In genomic region chr14:122063599-122063998, GRCm38 (mm10) we compare ENCODE assay signal across 24 mouse cellular contexts. TPM values are rescaled to one million over a fixed set of nuclear protein-coding genes. Genes with fewer than 3 reads are reported as not detected.
A peak's percentile ranks its signal among the peaks of the same experiment; 100 is the strongest.
DNase-seq lines count a peak whose midpoint lies in the region; ATAC-seq and TF ChIP-seq lines count a peak whose summit lies in the region.
"Had no signal": no experiment of that assay in that cellular context is flagged by ENCODE, and none has a peak within 500 bp of the region (broad histone marks: within the 10 kb centered on the region; RNA-seq: fewer than 3 reads in every experiment).

No protein-coding gene starts in this region.

- 44% methylated on average over 5 of the region's 5 CpGs for WGBS in liver, postnatal 0 days (ENCODE audit: insufficient replicate concordance)
- 84% methylated on average over 5 of the region's 5 CpGs for WGBS in hindbrain, embryonic 13.5 days

- TF ChIP-seq CTCF in liver, postnatal 0 days (IDR thresholded peaks at IDR 0.05; ENCODE audit: low read depth): no peak

- H3K4me2 ChIP-seq in liver, postnatal 0 days (ENCODE audit: low read depth, low read length): no peak overlapping the region
- H3K4me2 ChIP-seq in hindbrain, embryonic 13.5 days: no peak overlapping the region
- H3K4me2 ChIP-seq: forebrain, embryonic 15.5 days; limb, embryonic 13.5 days; midbrain, embryonic 15.5 days; neural tube, embryonic 13.5 days had no signal

- TF ChIP-seq EP300 in liver, postnatal 0 days (IDR thresholded peaks at IDR 0.05; ENCODE audit: low read depth): no peak

- no peak for ATAC-seq in liver, postnatal 0 days
- ATAC-seq in hindbrain, embryonic 13.5 days (ENCODE audit: low FRiP score): no peak
- ATAC-seq: forebrain, embryonic 15.5 days; midbrain, embryonic 15.5 days had no signal

- DNase-seq in liver, postnatal 0 days: no peak
- no peak for DNase-seq in liver
- DNase-seq in CD4-positive helper T cell, adult 2 months (ENCODE audit: low read depth, low spot score): peak; percentile 79
- DNase-seq in c-Kit-positive CD71-negative TER-119-negative erythroid progenitor cells, embryonic 14.5 days (ENCODE audit: low read depth): peak; percentile 28
- DNase-seq in natural killer cell, adult 2 months (ENCODE audit: low spot score in 2 of 2): peak; percentile 58 to 60
- DNase-seq in left cerebral cortex, adult 18-20 months (ENCODE audit: low spot score in 2 of 2): no peak
- no peak for DNase-seq in adrenal gland, postnatal 4 days (ENCODE audit: low spot score in 2 of 2)
- DNase-seq: adrenal gland, postnatal 10 days; cerebellum, adult 9-10 months; heart, adult 2 months; heart, postnatal 10 days; right cerebral cortex, postnatal 4 days had no signal

- H3K36me3 ChIP-seq in liver, postnatal 0 days (replicated peaks; ENCODE audit: insufficient read depth, low read length): no peaks in the 10 kb centered on the region
- H3K36me3 ChIP-seq in hindbrain, embryonic 13.5 days: no peaks in the 10 kb centered on the region
- H3K36me3 ChIP-seq: forebrain, embryonic 15.5 days; limb, embryonic 13.5 days; midbrain, embryonic 15.5 days; neural tube, embryonic 13.5 days had no signal

- no peak overlapping the region for H3K4me3 ChIP-seq in liver, postnatal 0 days (ENCODE audit: low read depth, low read length)
- H3K4me3 ChIP-seq in hindbrain, embryonic 13.5 days: no peak overlapping the region
- H3K4me3 ChIP-seq: forebrain, embryonic 15.5 days; heart, adult 2 months; layer of hippocampus, adult 2 months; left cerebral cortex, adult 2 months; limb, embryonic 13.5 days; midbrain, embryonic 15.5 days; neural tube, embryonic 13.5 days had no signal

- H3K9ac ChIP-seq in liver, postnatal 0 days (replicated peaks): no peak overlapping the region
- no peak overlapping the region for H3K9ac ChIP-seq in hindbrain, embryonic 13.5 days
- H3K9ac ChIP-seq: forebrain, embryonic 15.5 days; limb, embryonic 13.5 days; midbrain, embryonic 15.5 days; neural tube, embryonic 13.5 days had no signal

- H3K27ac ChIP-seq in liver, postnatal 0 days (ENCODE audit: low read depth): peak overlapping the region; percentile 52; the same call in 1 of the 2 replicates
- H3K27ac ChIP-seq in hindbrain, embryonic 13.5 days: no peak overlapping the region
- H3K27ac ChIP-seq: forebrain, embryonic 15.5 days; heart, adult 2 months; layer of hippocampus, adult 2 months; left cerebral cortex, adult 2 months; limb, embryonic 13.5 days; midbrain, embryonic 15.5 days; neural tube, embryonic 13.5 days; stomach, postnatal 0 days had no signal

- no peaks in the 10 kb centered on the region for H3K27me3 ChIP-seq in liver, postnatal 0 days (ENCODE audit: insufficient read depth, low read length)
- no peaks in the 10 kb centered on the region for H3K27me3 ChIP-seq in hindbrain, embryonic 13.5 days
- H3K27me3 ChIP-seq: forebrain, embryonic 15.5 days; midbrain, embryonic 15.5 days; neural tube, embryonic 13.5 days had no signal

- peaks cover 14% of the 10 kb centered on the region for H3K4me1 ChIP-seq in liver, postnatal 0 days (ENCODE audit: insufficient read depth)
- no peaks in the 10 kb centered on the region for H3K4me1 ChIP-seq in hindbrain, embryonic 13.5 days (replicated peaks)
- H3K4me1 ChIP-seq: forebrain, embryonic 15.5 days; limb, embryonic 13.5 days; midbrain, embryonic 15.5 days; neural tube, embryonic 13.5 days had no signal

- H3K9me3 ChIP-seq in liver, postnatal 0 days (ENCODE audit: low read length): no peaks in the 10 kb centered on the region
- H3K9me3 ChIP-seq in hindbrain, embryonic 13.5 days: no peaks in the 10 kb centered on the region
- H3K9me3 ChIP-seq: forebrain, embryonic 15.5 days; limb, embryonic 13.5 days; midbrain, embryonic 15.5 days; neural tube, embryonic 13.5 days had no signal

RNA-seq across cellular contexts. Expression of gene Timm8a2, which starts 29.1 kb away (rescaled TPM):
- not detected in 2 replicates for polyA plus RNA-seq in liver, postnatal 0 days (2015; fragmentation: Nextera tagmentation; extraction: Ambion mirVana)
- total RNA-seq in left cerebral cortex, adult 18-20 months (2021): not detected
- not detected in 2 replicates for polyA plus RNA-seq in hindbrain, embryonic 13.5 days (2015; fragmentation: Nextera tagmentation; extraction: Ambion mirVana)
- not detected for total RNA-seq in adrenal gland, postnatal 4 days (2021)
- total RNA-seq: gastrocnemius, adult 18-20 months; heart, adult 2 months; heart, postnatal 10 days; layer of hippocampus, adult 2 months; left cerebral cortex, adult 2 months had no signal
- polyA plus RNA-seq: forebrain, embryonic 15.5 days; heart, adult 2 months; intestine, embryonic 14.5 days; kidney, embryonic 16.5 days; limb, embryonic 13.5 days; liver, embryonic 16.5 days; midbrain, embryonic 15.5 days; neural tube, embryonic 13.5 days; stomach, postnatal 0 days had no signal

RNA-seq across cellular contexts. Expression of gene Tm9sf2, which starts 43.2 kb away (rescaled TPM):
- 99.3 and 107 TPM in 2 replicates for polyA plus RNA-seq in liver, postnatal 0 days (2015; fragmentation: Nextera tagmentation; extraction: Ambion mirVana)
- total RNA-seq in left cerebral cortex, adult 18-20 months (2021): 100 to 1,000 TPM; 110 to 113 TPM
- 112 and 118 TPM in 2 replicates for polyA plus RNA-seq in hindbrain, embryonic 13.5 days (2015; fragmentation: Nextera tagmentation; extraction: Ambion mirVana)
- 100 to 1,000 TPM; 134 to 135 TPM for total RNA-seq in adrenal gland, postnatal 4 days (2021)

Comparison
In these comparisons a context has a peak if more than half of its experiments do, and no peak if none do; other contexts are left out.
1. DNase-seq: peak in CD4-positive helper T cell, adult 2 months (single experiment), c-Kit-positive CD71-negative TER-119-negative erythroid progenitor cells, embryonic 14.5 days (single experiment) and natural killer cell, adult 2 months (2 of 2); none in liver, postnatal 0 days (single experiment), liver (single experiment), left cerebral cortex, adult 18-20 months (0 of 2) and adrenal gland, postnatal 4 days (0 of 2).